Mouse (Mus musculus) kidney, embryonic 16.5 days (tissue): Measurements from ENCODE around the gene Tmem104. TPM values are rescaled to one million over a fixed set of nuclear protein-coding genes. Genes with fewer than 3 reads are reported as not detected.

Source experiments
- ATAC-seq: fragments of 200-750 bp; cut with Nextera tagmentation; 2 replicates; pipeline ENCODE4 v1.8.0; 2017; ENCODE audit warnings: moderate TSS enrichment; ENCODE audit not compliant: low FRiP score, low TSS enrichment
- H3K27ac ChIP-seq: fragments of 300-500 bp; sonication (generic); 2 replicates; pipeline ENCODE4 v1.5.1; 2014; ENCODE audit warnings: low read length
- H3K27me3 ChIP-seq: fragments of 300-500 bp; sonication (generic); 2 replicates; pipeline ENCODE4 v1.6.1; 2014; ENCODE audit warnings: low read length, control low read depth, mixed read lengths; ENCODE audit not compliant: insufficient read depth
- H3K36me3 ChIP-seq: fragments of 300-500 bp; sonication (generic); 2 replicates; pipeline ENCODE4 v1.6.1; 2014; ENCODE audit warnings: low read length, control low read depth, mixed read lengths; ENCODE audit not compliant: insufficient read depth
- H3K4me1 ChIP-seq: fragments of 300-500 bp; sonication (generic); 2 replicates; pipeline ENCODE4 v1.6.1; 2014; ENCODE audit warnings: low read length, control low read depth, mixed read lengths; ENCODE audit not compliant: insufficient read depth
- H3K4me2 ChIP-seq: fragments of 300-500 bp; sonication (generic); replicated peaks from 2 replicates; pipeline ENCODE4 v1.6.1; 2014; ENCODE audit warnings: low read depth, low read length
- H3K4me3 ChIP-seq: fragments of 300-500 bp; sonication (generic); 2 replicates; pipeline ENCODE4 v1.5.1; 2014; ENCODE audit warnings: mild to moderate bottlenecking, low read length
- H3K9ac ChIP-seq: fragments of 300-500 bp; sonication (generic); replicated peaks from 2 replicates; pipeline ENCODE4 v1.6.1; 2014; ENCODE audit warnings: low read length
- H3K9me3 ChIP-seq: fragments of 300-500 bp; sonication (generic); 2 replicates; pipeline ENCODE4 v1.6.1; 2016; ENCODE audit warnings: low read length, control low read depth
- WGBS: fragments of 180-500 bp; shearing (Covaris S2); extraction: QIAGEN DNeasy Blood & Tissue Kit; methylation state at CpG from one replicate; pipeline ENCODE4 v1.1.7; 2014; 5-methylcytosine and 5-hydroxymethylcytosine counted together
- polyA plus RNA-seq: library from polyadenylated mRNA; unstranded; fragments of >200 nt; fragmentation: Nextera tagmentation; extraction: Ambion mirVana; gene quantifications from 2 replicates; pipeline ENCODE4 v1.2.1, GENCODE M21; 2015

Tmem104 gene
- polyA plus RNA-seq, 1 experiment from 2014 or later, result 13.8 TPM

- ATAC-seq, result no peak
Measured at GRCm38 (mm10) chr11:115272894-115273498, 85.7 kb downstream of the Tmem104 start.

GRCm38 (mm10) chr11:115273735-115274134, 86.4 kb downstream of the Tmem104 start:
- H3K27me3 ChIP-seq, result peaks cover 4% of the 10 kb centered on the region
- H3K4me2 ChIP-seq, result no peak overlapping the region
- no peak overlapping the region for H3K4me3 ChIP-seq
- H3K9me3 ChIP-seq, result no peaks in the 10 kb centered on the region
- H3K27ac ChIP-seq, result no peak overlapping the region
- no peak for ATAC-seq
- 41% methylated on average over 7 of the region's 7 CpGs for WGBS
- no peaks in the 10 kb centered on the region for H3K36me3 ChIP-seq
- no peak overlapping the region for H3K9ac ChIP-seq
- H3K4me1 ChIP-seq, result peaks cover 18% of the 10 kb centered on the region; the same call in 1 of the 2 replicates

More at GRCm38 (mm10) chr11:115272894-115273498, 85.7 kb downstream of the Tmem104 start:
- Histone ChIP-seq H3K27me3 (peaks cover 11% of the 10 kb centered on the region), H3K9me3 (no peaks in the 10 kb centered on the region), H3K9ac (0 out of 2 replicates have a peak overlapping the region, but pooled peaks have one; percentile 29), H3K4me2 (no peak overlapping the region), H3K4me1 (peaks cover 16% of the 10 kb centered on the region; the same call in 1 of the 2 replicates), H3K4me3 (no peak overlapping the region), H3K36me3 (no peaks in the 10 kb centered on the region), H3K27ac (no peak overlapping the region)
- 72% methylated on average over 10 of the region's 10 CpGs for WGBS

GRCm38 (mm10) chr11:115274178-115274577, 86.9 kb downstream of the Tmem104 start:
- no peak overlapping the region for H3K9ac ChIP-seq
- ATAC-seq, result no peak
- peaks cover 18% of the 10 kb centered on the region; the same call in 1 of the 2 replicates for H3K4me1 ChIP-seq
- H3K4me3 ChIP-seq, result no peak overlapping the region
- 82% methylated on average over 7 of the region's 7 CpGs for WGBS
- no peaks in the 10 kb centered on the region for H3K27me3 ChIP-seq
- H3K36me3 ChIP-seq, result no peaks in the 10 kb centered on the region
- no peaks in the 10 kb centered on the region for H3K9me3 ChIP-seq
- H3K4me2 ChIP-seq, result no peak overlapping the region
- H3K27ac ChIP-seq, result no peak overlapping the region

GRCm38 (mm10) chr11:115274771-115275170, 87.5 kb downstream of the Tmem104 start:
- peaks cover 18% of the 10 kb centered on the region; the same call in 1 of the 2 replicates for H3K4me1 ChIP-seq
- ATAC-seq, result no peak
- no peaks in the 10 kb centered on the region for H3K9me3 ChIP-seq
- H3K36me3 ChIP-seq, result no peaks in the 10 kb centered on the region
- no peak overlapping the region for H3K4me3 ChIP-seq
- H3K27me3 ChIP-seq, result no peaks in the 10 kb centered on the region
- 81% methylated on average over 6 of the region's 6 CpGs for WGBS
- no peak overlapping the region for H3K27ac ChIP-seq
- no peak overlapping the region for H3K9ac ChIP-seq
- no peak overlapping the region for H3K4me2 ChIP-seq

GRCm38 (mm10) chr11:115275509-115275908, 88.2 kb downstream of the Tmem104 start:
- no peaks in the 10 kb centered on the region for H3K9me3 ChIP-seq
- WGBS, result 79% methylated on average over 6 of the region's 6 CpGs
- no peak overlapping the region for H3K9ac ChIP-seq
- ATAC-seq, result no peak
- H3K27ac ChIP-seq, result no peak overlapping the region
- H3K4me1 ChIP-seq, result peaks cover 15% of the 10 kb centered on the region; the same call in 1 of the 2 replicates
- no peaks in the 10 kb centered on the region for H3K36me3 ChIP-seq
- 0 out of 2 replicates have a peak overlapping the region, but pooled peaks have one; percentile 81 for H3K4me2 ChIP-seq
- H3K27me3 ChIP-seq, result no peaks in the 10 kb centered on the region
- H3K4me3 ChIP-seq, result no peak overlapping the region

- H3K4me1 ChIP-seq, result peaks cover 15% of the 10 kb centered on the region; the same call in 1 of the 2 replicates
- peak overlapping the region; percentile 79 for H3K9ac ChIP-seq
- peak overlapping the region; percentile 69 for H3K4me3 ChIP-seq
- no peak for ATAC-seq
- peak overlapping the region; percentile 81 for H3K4me2 ChIP-seq
- no peak overlapping the region for H3K27ac ChIP-seq
- no peaks in the 10 kb centered on the region for H3K36me3 ChIP-seq
- H3K9me3 ChIP-seq, result no peaks in the 10 kb centered on the region
- 78% methylated on average over 3 of the region's 3 CpGs for WGBS
- no peaks in the 10 kb centered on the region for H3K27me3 ChIP-seq
Measured at GRCm38 (mm10) chr11:115275954-115276353, 88.7 kb downstream of the Tmem104 start.

- ATAC-seq, result peak; percentile 97
- H3K36me3 ChIP-seq, result no peaks in the 10 kb centered on the region
- H3K27me3 ChIP-seq, result no peaks in the 10 kb centered on the region
- peaks cover 15% of the 10 kb centered on the region; the same call in 1 of the 2 replicates for H3K4me1 ChIP-seq
- WGBS, result under 1% methylated on average over 42 of the region's 42 CpGs
- H3K27ac ChIP-seq, result peak within 1 kb of the TSS; percentile 80
- no peaks in the 10 kb centered on the region for H3K9me3 ChIP-seq
- H3K4me2 ChIP-seq, result peak within 1 kb of the TSS; percentile 81
- peak within 1 kb of the TSS; percentile 69 for H3K4me3 ChIP-seq
- peak within 1 kb of the TSS; percentile 79 for H3K9ac ChIP-seq
Measured at GRCm38 (mm10) chr11:115276780-115277603, 89.7 kb downstream of the Tmem104 start, which contains the start of gene Fdxr. Gene Fdxr (minus strand): TSS chr11:115277050.

GRCm38 (mm10) chr11:115277604-115277975, 90.3 kb downstream of the Tmem104 start:
- no peak for ATAC-seq
- peak overlapping the region; percentile 73 for H3K9ac ChIP-seq

GRCm38 (mm10) chr11:115278176-115278575, 90.9 kb downstream of the Tmem104 start:
- no peak overlapping the region for H3K4me3 ChIP-seq
- H3K9me3 ChIP-seq, result no peaks in the 10 kb centered on the region
- peak overlapping the region; percentile 65; the same call in 1 of the 2 replicates for H3K4me2 ChIP-seq
- no peaks in the 10 kb centered on the region for H3K27me3 ChIP-seq
- no peaks in the 10 kb centered on the region for H3K36me3 ChIP-seq
- no peak for ATAC-seq
- 76% methylated on average over 6 of the region's 6 CpGs for WGBS
- no peak overlapping the region for H3K9ac ChIP-seq
- H3K4me1 ChIP-seq, result peaks cover 15% of the 10 kb centered on the region; the same call in 1 of the 2 replicates
- H3K27ac ChIP-seq, result no peak overlapping the region

More at GRCm38 (mm10) chr11:115277604-115277975, 90.3 kb downstream of the Tmem104 start:
- Histone ChIP-seq H3K4me2 (peak overlapping the region; percentile 65), H3K27ac (peak overlapping the region; percentile 80), H3K36me3 (no peaks in the 10 kb centered on the region), H3K27me3 (no peaks in the 10 kb centered on the region), H3K4me1 (peaks cover 15% of the 10 kb centered on the region; the same call in 1 of the 2 replicates), H3K9me3 (no peaks in the 10 kb centered on the region), H3K4me3 (peak overlapping the region; percentile 69)
- WGBS, result 19% methylated on average over 7 of the region's 7 CpGs
